Mouse (Mus musculus) embryonic facial prominence, embryonic 10.5 days (tissue): ENCODE measurements around the gene Cenpp. TPM values are rescaled to one million over a fixed set of nuclear protein-coding genes. Genes with fewer than 3 reads are reported as not detected.

Experiments
- DNase-seq: peaks from one replicate; pipeline ENCODE4 v3.0.0-alpha.2; 2017; ENCODE audit warnings: low spot score
- H3K27ac ChIP-seq: fragments of 300-500 bp; sonication (generic); replicated peaks from 2 replicates; pipeline ENCODE4 v1.5.1; 2016; ENCODE audit warnings: mild to moderate bottlenecking
- H3K27me3 ChIP-seq: fragments of 300-500 bp; sonication (generic); replicated peaks from 2 replicates; pipeline ENCODE4 v1.6.1; 2016; ENCODE audit warnings: low read depth, mild to moderate bottlenecking; ENCODE audit not compliant: poor library complexity, severe bottlenecking
- H3K36me3 ChIP-seq: fragments of 300-500 bp; sonication (generic); replicated peaks from 2 replicates; pipeline ENCODE4 v1.6.1; 2016; ENCODE audit warnings: mild to moderate bottlenecking, moderate library complexity
- H3K4me1 ChIP-seq: fragments of 300-500 bp; sonication (generic); 2 replicates; pipeline ENCODE4 v1.6.1; 2016
- H3K4me3 ChIP-seq: fragments of 300-500 bp; sonication (generic); 2 replicates; pipeline ENCODE4 v1.5.1; 2016; ENCODE audit warnings: mild to moderate bottlenecking, moderate library complexity
- H3K9me3 ChIP-seq: fragments of 300-500 bp; sonication (generic); 2 replicates; pipeline ENCODE4 v1.6.1; 2016; ENCODE audit warnings: mild to moderate bottlenecking
- WGBS: fragments of 180-500 bp; shearing (Covaris S2); methylation state at CpG from one replicate; pipeline ENCODE4 v1.1.7; 2016; 5-methylcytosine and 5-hydroxymethylcytosine counted together
- polyA plus RNA-seq: library from polyadenylated mRNA; unstranded; fragments of >200 nt; fragmentation: Nextera tagmentation; extraction: Ambion mirVana; gene quantifications from 2 replicates; pipeline ENCODE4 v1.2.1, GENCODE M21; 2016

The Cenpp gene
- polyA plus RNA-seq, 1 experiment from 2014 or later, result 35.2 TPM

DNA sequence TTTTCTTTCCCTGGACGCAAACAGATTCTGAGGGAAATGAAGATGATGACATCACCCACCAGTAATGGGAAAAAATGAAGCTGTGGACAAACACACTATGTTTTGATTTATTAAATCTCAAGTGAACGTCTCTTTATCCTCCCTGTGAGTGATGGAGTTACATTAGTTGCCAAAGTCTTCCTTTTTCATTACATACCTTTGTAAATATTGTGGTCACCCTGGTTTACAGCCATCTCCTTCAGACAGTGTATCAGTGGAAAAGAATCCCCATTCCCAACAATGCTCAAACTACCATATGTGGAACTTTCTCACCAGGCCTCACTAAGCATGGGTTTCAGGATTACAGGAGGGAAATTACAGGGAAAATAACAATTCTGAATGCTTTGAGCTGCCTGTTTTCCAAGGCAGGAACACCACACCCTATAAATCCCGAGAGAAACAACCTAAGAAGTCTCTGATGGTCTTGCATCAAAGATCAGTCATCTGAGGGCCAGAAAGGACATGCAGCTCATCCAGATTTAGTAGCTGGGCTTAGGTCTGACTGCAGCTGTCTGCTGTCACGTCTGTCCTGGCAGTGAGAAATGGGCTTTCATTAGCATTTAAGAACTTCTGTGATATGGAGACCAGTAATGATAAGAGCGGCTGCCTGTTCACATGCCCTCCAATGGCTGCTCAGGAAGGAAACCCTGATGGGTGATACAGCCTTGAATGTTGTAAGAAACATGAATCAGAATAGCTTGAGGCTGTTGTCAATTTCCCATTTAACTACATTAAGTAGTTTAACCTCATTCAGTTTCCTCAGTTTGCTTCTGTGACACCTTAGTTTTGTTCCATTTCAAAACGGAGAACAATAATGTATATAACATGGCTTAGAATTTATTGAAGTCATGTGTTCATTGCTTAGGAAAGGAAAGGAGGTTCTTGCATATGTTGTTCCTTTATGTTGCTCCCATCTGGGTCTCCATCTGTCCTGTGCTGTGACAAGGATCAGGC is 159.9 kb downstream of the Cenpp start, which contains the start of gene Tes3-ps:
TSS of gene Tes3-ps (plus strand) at position 943 of the 993 bp plus-strand sequence.
- Histone ChIP-seq H3K9me3 (no peaks in the 10 kb centered on the region), H3K36me3 (no peaks in the 10 kb centered on the region), H3K4me1 (no peaks in the 10 kb centered on the region), H3K27ac (no peak within 1 kb of the TSS), H3K4me3 (no peak within 1 kb of the TSS), H3K27me3 (no peaks in the 10 kb centered on the region)
- DNase-seq, result no peak
- WGBS, result 82% methylated on average over 6 of the region's 6 CpGs

DNA sequence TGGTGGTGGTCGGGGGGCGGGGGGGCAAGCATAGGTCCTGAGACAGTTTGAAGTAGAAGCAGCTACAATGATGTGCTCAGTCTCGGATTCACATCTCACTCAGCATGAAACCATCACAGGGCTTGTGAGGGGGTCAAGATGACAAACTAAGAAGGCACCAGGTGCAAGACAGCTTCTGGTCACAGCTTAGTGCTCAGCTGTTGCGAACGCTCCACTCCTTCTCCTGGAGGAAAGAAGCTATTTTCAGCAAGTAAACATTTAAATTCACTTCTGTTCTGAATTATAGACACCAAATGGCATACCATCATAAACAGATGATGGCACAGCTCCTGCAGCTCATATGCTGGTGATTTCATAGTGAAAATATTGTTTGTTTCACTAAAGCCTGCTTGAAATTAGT is 167.2 kb downstream of the Cenpp start:
- peaks cover 4% of the 10 kb centered on the region; the same call in 1 of the 2 replicates for H3K4me1 ChIP-seq
- H3K9me3 ChIP-seq, result no peaks in the 10 kb centered on the region
- DNase-seq, result no peak
- no peaks in the 10 kb centered on the region for H3K27me3 ChIP-seq
- no peak overlapping the region for H3K27ac ChIP-seq
- H3K4me3 ChIP-seq, result no peak overlapping the region
- H3K36me3 ChIP-seq, result no peaks in the 10 kb centered on the region
- WGBS, result 87% methylated on average over 5 of the region's 5 CpGs

DNA sequence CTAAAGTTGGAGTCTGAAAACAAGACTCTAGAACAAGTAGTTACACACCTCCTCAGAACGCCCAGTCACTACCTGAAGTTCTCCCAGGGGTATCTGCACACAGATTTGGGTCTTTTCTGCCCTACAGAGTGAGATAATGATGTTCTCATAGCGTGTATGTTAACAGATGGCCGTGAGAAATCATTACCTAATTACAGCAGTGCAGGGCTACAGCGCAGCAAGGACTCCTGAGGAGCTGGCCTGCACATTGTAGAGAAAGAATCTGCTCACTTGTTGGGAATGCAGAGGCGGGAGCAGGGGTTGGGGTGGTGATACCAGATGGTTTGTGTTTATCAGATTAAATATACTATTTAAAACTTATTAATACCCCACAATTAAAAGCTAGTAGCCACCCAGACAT is 172.0 kb downstream of the Cenpp start:
- H3K9me3 ChIP-seq, result no peaks in the 10 kb centered on the region
- no peak overlapping the region for H3K4me3 ChIP-seq
- H3K4me1 ChIP-seq, result peaks cover 4% of the 10 kb centered on the region; the same call in 1 of the 2 replicates
- H3K36me3 ChIP-seq, result no peaks in the 10 kb centered on the region
- DNase-seq, result no peak
- no peak overlapping the region for H3K27ac ChIP-seq
- 75% methylated on average over 5 of the region's 5 CpGs for WGBS
- no peaks in the 10 kb centered on the region for H3K27me3 ChIP-seq

- no peaks in the 10 kb centered on the region for H3K9me3 ChIP-seq
- peaks cover 4% of the 10 kb centered on the region; the same call in 1 of the 2 replicates for H3K4me1 ChIP-seq
- no peaks in the 10 kb centered on the region for H3K36me3 ChIP-seq
- WGBS, result 85% methylated on average over 2 of the region's 2 CpGs
- no peak for DNase-seq
- H3K4me3 ChIP-seq, result no peak overlapping the region
- H3K27ac ChIP-seq, result no peak overlapping the region
- no peaks in the 10 kb centered on the region for H3K27me3 ChIP-seq
Observed at GRCm38 (mm10) chr13:49480057-49480456, 172.5 kb downstream of the Cenpp start.

DNA sequence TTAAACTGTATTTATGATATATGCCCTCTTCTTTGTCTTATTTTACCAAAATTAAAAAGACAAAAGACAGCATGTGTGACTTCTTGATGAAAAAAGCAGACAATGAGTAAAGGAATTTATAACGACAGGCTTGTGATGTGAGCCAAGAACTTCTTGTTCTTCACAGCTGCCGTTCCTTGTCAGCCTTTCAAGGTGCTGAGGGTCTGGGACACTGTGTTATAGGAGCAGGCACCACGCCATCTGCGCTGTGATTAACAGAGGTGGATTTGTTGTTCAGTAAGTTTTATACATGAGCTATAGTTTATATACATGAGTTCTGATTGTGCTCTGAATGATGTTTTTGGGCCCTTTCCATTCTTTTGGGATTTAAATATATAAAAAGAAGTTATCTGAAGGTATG is 173.2 kb downstream of the Cenpp start:
- Histone ChIP-seq H3K9me3 (no peaks in the 10 kb centered on the region), H3K27me3 (no peaks in the 10 kb centered on the region), H3K4me1 (peaks cover 4% of the 10 kb centered on the region; the same call in 1 of the 2 replicates), H3K36me3 (no peaks in the 10 kb centered on the region), H3K27ac (no peak overlapping the region), H3K4me3 (no peak overlapping the region)
- DNase-seq, result no peak
- 91% methylated on average over 4 of the region's 4 CpGs for WGBS

DNA sequence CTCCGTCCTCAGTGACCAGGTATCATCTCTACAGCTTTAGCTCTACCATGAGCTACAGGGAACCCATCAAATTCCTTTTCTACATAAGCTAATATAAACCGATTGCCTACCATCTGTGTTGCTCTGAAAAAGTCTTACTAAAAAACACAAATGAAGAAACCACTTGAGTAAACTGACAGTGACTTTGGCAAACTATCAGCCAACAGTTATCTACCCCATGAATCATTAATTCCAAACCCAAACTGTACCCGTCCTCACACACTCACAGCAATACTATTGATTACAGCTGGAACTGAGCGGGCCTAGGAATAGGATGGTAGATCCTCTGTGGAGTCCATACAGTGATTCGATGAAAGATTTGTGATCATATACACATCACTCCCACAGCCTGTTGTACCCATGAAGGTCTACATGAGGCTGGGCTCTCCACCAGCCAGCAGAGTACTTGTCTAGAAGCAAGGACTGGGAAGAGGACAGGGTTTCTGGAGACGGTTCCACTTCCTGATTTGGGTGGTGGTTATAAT is 173.7 kb downstream of the Cenpp start:
- Histone ChIP-seq H3K27ac (no peak overlapping the region), H3K27me3 (no peaks in the 10 kb centered on the region), H3K4me3 (no peak overlapping the region), H3K36me3 (no peaks in the 10 kb centered on the region), H3K4me1 (peaks cover 4% of the 10 kb centered on the region; the same call in 1 of the 2 replicates), H3K9me3 (no peaks in the 10 kb centered on the region)
- no peak for DNase-seq
- WGBS, result 93% methylated on average over 6 of the region's 6 CpGs

GRCm38 (mm10) chr13:49477887-49478286 is 174.7 kb downstream of the Cenpp start:
- H3K27ac ChIP-seq, result no peak overlapping the region
- no peaks in the 10 kb centered on the region for H3K27me3 ChIP-seq
- no peaks in the 10 kb centered on the region for H3K36me3 ChIP-seq
- WGBS, result 89% methylated on average over 3 of the region's 3 CpGs
- H3K4me3 ChIP-seq, result no peak overlapping the region
- H3K4me1 ChIP-seq, result peaks cover 4% of the 10 kb centered on the region; the same call in 1 of the 2 replicates
- DNase-seq, result no peak
- H3K9me3 ChIP-seq, result no peaks in the 10 kb centered on the region

GRCm38 (mm10) chr13:49472676-49473005 is 179.9 kb downstream of the Cenpp start:
- Histone ChIP-seq H3K36me3 (no peaks in the 10 kb centered on the region), H3K27me3 (no peaks in the 10 kb centered on the region), H3K4me3 (no peak overlapping the region), H3K9me3 (no peaks in the 10 kb centered on the region), H3K4me1 (peaks cover 8% of the 10 kb centered on the region; the same call in 1 of the 2 replicates), H3K27ac (no peak overlapping the region)
- 93% methylated on average over 6 of the region's 6 CpGs for WGBS
- no peak for DNase-seq

DNA sequence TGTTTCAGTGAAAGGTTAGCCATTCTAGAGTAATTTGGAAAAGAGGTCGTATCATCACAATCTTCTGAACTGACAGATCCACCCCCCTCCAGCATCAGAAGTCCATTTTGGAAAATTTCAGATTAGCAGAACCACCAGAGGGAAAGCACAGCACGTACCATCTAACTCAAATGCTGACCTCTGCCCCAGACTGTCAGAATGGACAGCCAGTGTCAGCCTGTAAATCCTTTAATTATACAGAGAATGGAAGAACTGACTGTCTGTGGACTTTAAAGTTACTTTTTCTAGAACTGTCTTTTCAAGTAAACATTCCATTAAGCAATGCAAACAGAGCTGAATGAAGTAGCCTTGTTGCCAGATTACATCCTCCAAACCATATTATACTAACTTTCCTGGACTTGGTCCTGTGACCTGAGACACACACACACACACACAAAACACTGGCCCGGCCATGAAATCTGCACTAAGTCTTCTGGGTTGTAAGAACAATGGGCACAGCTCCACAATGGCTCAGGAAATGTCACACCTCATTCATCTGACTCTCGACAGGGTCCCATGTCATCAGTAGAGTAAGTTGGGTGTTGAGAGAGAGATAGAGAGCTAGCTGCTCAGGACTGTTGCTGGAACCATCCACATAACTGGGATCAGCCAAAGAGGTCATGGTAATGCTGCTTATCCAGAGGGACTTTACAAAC is 180.5 kb downstream of the Cenpp start:
- no peaks in the 10 kb centered on the region for H3K27me3 ChIP-seq
- H3K27ac ChIP-seq, result no peak overlapping the region
- peaks cover 12% of the 10 kb centered on the region for H3K4me1 ChIP-seq
- no peaks in the 10 kb centered on the region for H3K9me3 ChIP-seq
- no peak overlapping the region for H3K4me3 ChIP-seq
- no peak for DNase-seq
- H3K36me3 ChIP-seq, result no peaks in the 10 kb centered on the region
- 70% methylated on average over 4 of the region's 4 CpGs for WGBS

DNA sequence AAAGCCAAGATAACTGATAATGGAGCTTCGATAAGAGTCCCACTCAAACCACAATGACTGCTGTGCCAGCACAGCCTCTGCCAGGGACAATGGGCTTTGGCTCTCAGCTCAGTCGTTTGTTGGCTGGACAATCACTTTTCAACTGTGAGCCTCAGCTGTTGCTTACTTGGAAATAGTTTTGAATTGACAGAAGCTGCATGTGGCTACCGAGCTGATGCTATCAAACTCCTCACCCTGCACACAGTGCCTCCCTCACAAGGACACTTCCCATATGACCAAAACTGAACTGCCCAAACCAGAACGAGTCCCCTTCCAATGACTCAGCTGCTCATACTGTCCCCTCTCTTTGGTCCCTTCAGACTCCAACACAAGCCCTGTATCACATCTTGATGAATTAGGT is 181.8 kb downstream of the Cenpp start:
- 84% methylated on average over 4 of the region's 4 CpGs for WGBS
- H3K9me3 ChIP-seq, result no peaks in the 10 kb centered on the region
- H3K27ac ChIP-seq, result 0 out of 2 replicates have a peak overlapping the region, but pooled peaks have one; percentile 6
- no peak for DNase-seq
- no peak overlapping the region for H3K4me3 ChIP-seq
- H3K36me3 ChIP-seq, result peaks cover 2% of the 10 kb centered on the region; the same call in 1 of the 2 replicates
- peaks cover 22% of the 10 kb centered on the region for H3K4me1 ChIP-seq
- H3K27me3 ChIP-seq, result no peaks in the 10 kb centered on the region

- Histone ChIP-seq H3K27ac (no peak overlapping the region), H3K9me3 (no peaks in the 10 kb centered on the region), H3K27me3 (no peaks in the 10 kb centered on the region), H3K36me3 (peaks cover 6% of the 10 kb centered on the region), H3K4me1 (peaks cover 22% of the 10 kb centered on the region), H3K4me3 (no peak overlapping the region)
- DNase-seq, result no peak
- 91% methylated on average over 4 of the region's 4 CpGs for WGBS
Observed at GRCm38 (mm10) chr13:49470319-49470718, 182.3 kb downstream of the Cenpp start.

DNA sequence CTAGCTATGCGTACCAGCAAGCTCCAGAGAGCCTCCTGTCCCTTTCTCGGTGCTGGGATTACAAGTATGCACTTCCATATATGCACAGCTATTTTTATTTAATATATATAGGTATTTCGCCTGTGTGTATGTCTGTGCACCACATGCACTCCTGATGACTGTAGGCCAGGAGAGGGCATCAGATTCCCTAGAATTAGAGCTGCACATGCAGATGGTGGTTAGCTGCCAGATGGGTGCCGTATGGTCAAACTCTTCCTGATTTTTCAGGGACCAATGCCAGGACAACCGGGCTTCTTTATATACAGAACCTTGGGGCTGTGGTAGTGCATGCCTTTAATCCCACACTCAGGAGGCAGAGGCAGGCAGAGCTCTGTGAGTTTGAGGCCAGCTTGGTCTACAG is 183.6 kb downstream of the Cenpp start:
- Histone ChIP-seq H3K9me3 (no peaks in the 10 kb centered on the region), H3K4me3 (no peak overlapping the region), H3K36me3 (peaks cover 20% of the 10 kb centered on the region), H3K27me3 (no peaks in the 10 kb centered on the region), H3K27ac (no peak overlapping the region), H3K4me1 (peaks cover 22% of the 10 kb centered on the region)
- no peak for DNase-seq
- 95% methylated on average over 5 of the region's 5 CpGs for WGBS
